Mouse (Mus musculus): ENCODE measurements at regions not wholly inside any gene's neighbourhood (a gene's known extent, or its start where the extent isn't known, plus 50 kb on each side); places are given as distances from the start of the nearest gene placed in this dataset.

- no peak for DNase-seq (ENCODE audit: low spot score in 2 of 2)
These were observed 391.2 kb upstream of the Tyrp1 start for GRCm38 (mm10) chr4:80442711-80443110.

GRCm38 (mm10) chr4:80463615-80464014 is 370.3 kb upstream of the Tyrp1 start:
- DNase-seq (ENCODE audit: low spot score in 2 of 2): no peak

- peak in 1 of 2 experiments; percentile 19 for DNase-seq (ENCODE audit: low spot score in 2 of 2)
These were observed 358.0 kb upstream of the Tyrp1 start for GRCm38 (mm10) chr4:80475736-80476478.

GRCm38 (mm10) chr4:80515087-80515486 is 318.8 kb upstream of the Tyrp1 start:
- no peak for DNase-seq (ENCODE audit: low spot score in 2 of 2)

GRCm38 (mm10) chr4:80517476-80518285 is 316.2 kb upstream of the Tyrp1 start:
- DNase-seq (ENCODE audit: low spot score in 2 of 2): peak; percentile 86 to 87

GRCm38 (mm10) chr4:80518589-80518988 is 315.3 kb upstream of the Tyrp1 start:
- DNase-seq (ENCODE audit: low spot score in 2 of 2): no peak

- DNase-seq (ENCODE audit: low spot score in 2 of 2): no peak
These were observed 294.1 kb upstream of the Tyrp1 start for GRCm38 (mm10) chr4:80539854-80540253.

GRCm38 (mm10) chr4:80545086-80545485 is 288.8 kb upstream of the Tyrp1 start:
- no peak for DNase-seq (ENCODE audit: low spot score in 2 of 2)

- no peak for DNase-seq (ENCODE audit: low spot score in 2 of 2)
These were observed 244.5 kb upstream of the Tyrp1 start for GRCm38 (mm10) chr4:80589438-80589837.

- no peak for DNase-seq (ENCODE audit: low spot score in 2 of 2)
These were observed 205.7 kb upstream of the Tyrp1 start for GRCm38 (mm10) chr4:80628271-80628670.

- no peak for DNase-seq (ENCODE audit: low spot score in 2 of 2)
These were observed 204.7 kb upstream of the Tyrp1 start for GRCm38 (mm10) chr4:80629251-80629650.

GRCm38 (mm10) chr4:80630260-80630659 is 203.7 kb upstream of the Tyrp1 start:
- no peak for DNase-seq (ENCODE audit: low spot score in 2 of 2)

- DNase-seq (ENCODE audit: low spot score in 2 of 2): no peak
These were observed 202.9 kb upstream of the Tyrp1 start for GRCm38 (mm10) chr4:80631041-80631440.

- DNase-seq (ENCODE audit: low spot score in 2 of 2): no peak
These were observed 202.5 kb upstream of the Tyrp1 start for GRCm38 (mm10) chr4:80631441-80631840.

- DNase-seq (ENCODE audit: low spot score in 2 of 2): peak; percentile 24 to 41
These were observed 195.5 kb upstream of the Tyrp1 start for GRCm38 (mm10) chr4:80638381-80638780.

Data from right cerebral cortex, postnatal 10 days (tissue).